Mouse (Mus musculus): ENCODE data around the gene Dlg4.
"Not testable (repeated sequence)": the region's sequence is repeated elsewhere in the genome, so short reads cannot be mapped to it uniquely, and the experiment has no call there.

Dlg4 gene

GRCm38 (mm10) chr11:69996161-69997061 lies 20.3 kb upstream of the Dlg4 start:
- peak in 1 of 2 experiments; percentile 34 for DNase-seq (ENCODE audit: low spot score in 2 of 2)

GRCm38 (mm10) chr11:69997070-69997509 lies 19.7 kb upstream of the Dlg4 start:
- peak; percentile 60 to 80 for DNase-seq (ENCODE audit: low spot score in 2 of 2)

- DNase-seq (ENCODE audit: low spot score in 2 of 2): no peak
Measured at GRCm38 (mm10) chr11:69998567-69999491, 17.9 kb upstream of the Dlg4 start.

DNA sequence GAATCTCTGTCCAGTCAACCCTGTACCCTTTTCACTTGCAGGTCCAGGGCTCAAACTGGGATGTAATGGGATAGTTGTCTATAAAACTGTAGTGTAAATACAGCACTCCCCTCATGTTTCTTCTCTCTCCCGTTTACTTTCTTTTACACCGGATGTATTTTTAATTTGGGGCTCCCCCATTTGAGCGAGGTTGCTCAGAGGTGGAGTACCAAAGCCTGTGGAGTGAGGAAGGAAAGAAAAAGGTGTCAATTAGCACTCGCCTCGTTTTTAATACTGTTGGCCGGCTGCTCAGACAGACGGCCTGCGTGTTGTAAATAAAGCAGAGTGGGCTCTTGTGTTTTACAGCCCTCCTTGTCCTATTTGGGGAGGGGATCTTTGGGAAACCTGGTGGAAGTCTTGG lies 17.1 kb upstream of the Dlg4 start:
- no peak for DNase-seq (ENCODE audit: low spot score in 2 of 2)

DNA sequence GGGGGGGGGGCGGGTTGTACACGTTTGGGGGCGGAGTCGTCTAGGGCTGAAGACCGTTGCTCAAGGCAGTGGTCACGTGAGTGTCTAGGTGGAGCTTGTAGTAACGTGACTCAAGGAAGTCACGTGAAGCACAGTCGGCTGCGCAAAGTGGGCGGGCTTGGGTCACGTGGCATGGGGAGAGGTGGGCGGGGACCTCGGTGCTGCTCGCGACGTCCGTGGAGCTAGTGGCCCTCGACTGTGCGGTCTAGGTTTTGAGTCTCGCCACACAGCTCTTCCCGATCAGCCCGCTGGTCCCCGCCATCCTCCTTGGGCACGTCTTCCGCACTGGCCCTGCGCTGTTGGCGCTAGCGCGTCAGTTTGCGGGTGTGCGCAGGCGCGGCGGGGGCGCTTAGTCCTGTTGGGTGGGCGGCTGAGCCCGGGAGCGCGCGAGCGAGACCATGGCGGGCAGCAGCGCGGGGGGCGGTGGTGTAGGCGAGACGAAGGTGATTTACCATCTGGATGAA lies 16.3 kb upstream of the Dlg4 start, which contains the start of gene Dvl2:
TSS of gene Dvl2 (plus strand) at position 200 of the 503 bp plus-strand sequence.
- peak; percentile 76 to 88 for DNase-seq (ENCODE audit: low spot score in 2 of 2)

DNA sequence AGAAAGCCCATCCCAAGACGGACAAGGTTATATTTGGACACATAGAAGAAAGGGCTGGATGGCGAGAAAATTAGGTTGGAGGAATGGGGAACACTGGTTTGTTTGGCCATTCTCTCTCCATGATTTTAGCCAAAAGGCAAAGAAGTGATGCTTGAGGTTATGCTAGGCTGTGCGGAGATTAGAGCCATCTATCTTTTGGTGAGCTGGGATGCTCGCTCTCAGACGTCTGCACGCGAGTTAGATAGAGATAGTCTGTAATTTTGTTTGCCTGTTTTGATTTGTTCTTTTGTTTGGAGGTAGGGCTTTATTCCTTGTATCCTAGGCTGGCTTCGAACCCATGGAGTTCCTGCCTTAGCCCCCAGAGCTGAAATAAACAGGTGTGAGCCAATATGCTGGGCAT lies 15.6 kb upstream of the Dlg4 start:
- DNase-seq (ENCODE audit: low spot score in 2 of 2): no peak

DNA sequence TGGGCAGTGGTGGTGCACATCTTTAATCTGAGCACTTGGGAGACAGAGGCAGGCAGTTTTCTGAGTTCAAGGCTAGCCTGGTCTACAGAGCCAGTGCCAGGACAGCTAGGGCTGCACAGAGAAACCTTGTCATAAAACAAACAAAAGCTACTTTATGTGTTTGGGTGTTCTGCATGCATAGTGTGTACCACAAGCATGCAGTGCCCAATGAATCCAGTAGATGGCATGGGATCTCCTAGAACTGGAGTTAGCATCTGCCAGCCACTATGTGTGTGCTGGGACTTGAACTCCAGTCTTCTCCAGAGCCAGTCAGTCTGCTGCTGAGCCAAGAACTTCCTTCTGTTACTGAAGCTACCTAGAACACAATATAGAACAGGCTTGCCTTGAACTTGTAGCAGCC lies 14.9 kb upstream of the Dlg4 start:
- DNase-seq (ENCODE audit: low spot score in 2 of 2): peak in 1 of 2 experiments; percentile 59

GRCm38 (mm10) chr11:70002471-70002870 lies 14.3 kb upstream of the Dlg4 start:
- DNase-seq (ENCODE audit: low spot score in 2 of 2): no peak

- no peak for DNase-seq (ENCODE audit: low spot score in 2 of 2)
Measured at GRCm38 (mm10) chr11:70005521-70005920, 11.2 kb upstream of the Dlg4 start.

GRCm38 (mm10) chr11:70010033-70010432 lies 6.7 kb upstream of the Dlg4 start:
- DNase-seq (ENCODE audit: low spot score in 2 of 2): no peak

DNA sequence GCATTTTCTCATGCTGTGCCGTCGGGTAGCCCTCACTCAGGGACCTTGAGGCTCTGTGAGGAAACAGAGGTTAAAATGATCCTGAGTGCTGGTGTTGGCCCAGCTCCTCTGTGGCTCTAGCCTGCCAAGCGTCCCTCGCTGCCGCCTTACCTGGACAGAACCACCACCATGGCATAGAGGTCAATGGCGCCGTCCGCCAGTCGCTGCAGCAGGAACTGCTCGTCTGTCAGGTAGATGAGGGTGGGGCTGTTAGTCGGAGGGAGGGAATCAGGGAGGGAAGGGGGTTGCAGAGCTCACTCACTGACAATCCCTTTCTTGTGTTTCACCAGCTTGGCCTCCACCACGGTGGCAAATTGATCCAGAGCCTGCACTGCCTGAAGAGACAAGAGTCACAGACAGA lies 6.2 kb upstream of the Dlg4 start:
- DNase-seq (ENCODE audit: low spot score in 2 of 2): no peak

GRCm38 (mm10) chr11:70010961-70011360 lies 5.8 kb upstream of the Dlg4 start:
- no peak for DNase-seq (ENCODE audit: low spot score in 2 of 2)

GRCm38 (mm10) chr11:70012931-70013330 lies 3.8 kb upstream of the Dlg4 start:
- no peak for DNase-seq (ENCODE audit: low spot score in 2 of 2)

GRCm38 (mm10) chr11:70013408-70013807 lies 3.3 kb upstream of the Dlg4 start:
- no peak for DNase-seq (ENCODE audit: low spot score in 2 of 2)

DNA sequence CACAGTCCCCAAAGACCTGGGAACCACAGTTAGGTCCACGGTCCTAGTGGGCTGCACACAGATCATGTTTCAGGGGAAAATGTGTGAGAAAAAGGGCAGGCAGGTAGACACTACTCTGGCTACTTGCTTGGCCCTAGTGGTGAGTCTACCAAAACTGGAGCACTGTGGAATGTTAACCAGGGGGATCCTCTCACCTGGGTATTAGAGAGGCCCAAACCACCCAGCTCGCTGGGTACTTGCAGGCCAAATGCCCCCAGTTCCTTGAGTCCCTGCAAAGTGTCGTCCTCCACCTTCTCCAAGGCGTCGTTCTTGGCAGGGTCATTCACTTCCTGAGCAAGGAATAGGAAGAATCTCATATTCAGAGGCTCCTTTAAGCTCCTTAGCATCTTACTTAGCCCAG lies 2.7 kb upstream of the Dlg4 start:
- no peak for DNase-seq (ENCODE audit: low spot score in 2 of 2)

DNA sequence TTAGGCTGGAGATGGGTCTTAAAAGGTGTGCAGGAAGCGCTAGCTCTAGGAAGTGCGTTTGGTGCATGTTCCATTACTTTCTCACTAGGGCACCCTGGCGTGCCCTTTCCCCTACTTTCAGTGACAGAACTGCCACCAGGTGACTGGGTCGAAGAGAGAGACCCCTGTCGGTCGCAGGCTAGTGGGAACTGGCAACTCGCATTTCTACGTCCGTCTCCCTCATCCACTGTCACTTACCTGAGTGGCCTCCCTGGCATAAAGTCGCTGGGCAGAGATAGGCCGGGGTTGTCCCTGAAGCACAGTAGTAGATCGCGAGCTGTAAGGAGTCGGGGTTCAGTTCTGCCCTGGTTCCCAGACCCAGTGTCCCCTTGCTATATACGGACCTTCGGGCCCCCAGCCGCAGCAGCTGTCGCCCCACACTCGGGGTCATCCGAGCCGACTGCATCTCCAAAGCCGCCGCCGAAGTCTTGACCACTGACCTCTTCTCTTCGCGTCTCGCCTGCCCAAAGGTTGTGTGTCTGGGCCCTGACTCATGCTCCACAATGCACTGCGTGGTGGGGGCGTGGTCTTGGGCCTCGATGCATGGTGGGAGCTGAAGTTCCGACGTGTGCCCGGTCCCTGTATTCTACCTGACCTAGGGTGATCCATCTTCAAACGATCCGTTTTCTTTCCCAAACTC lies 1.7 kb upstream of the Dlg4 start, which contains the start of gene Acadvl:
TSS of gene Acadvl (minus strand) at position 532 of the 679 bp plus-strand sequence.
- DNase-seq (ENCODE audit: low spot score in 2 of 2): peak; percentile 80 to 81

GRCm38 (mm10) chr11:70015677-70016076 lies 1.1 kb upstream of the Dlg4 start:
- DNase-seq (ENCODE audit: low spot score in 2 of 2): no peak

GRCm38 (mm10) chr11:70016177-70016576 lies 565 bp upstream of the Dlg4 start:
- not testable (repeated sequence) for DNase-seq (ENCODE audit: low spot score in 2 of 2)

- no peak for DNase-seq (ENCODE audit: low spot score in 2 of 2)
Measured at GRCm38 (mm10) chr11:70017199-70017767, 541 bp downstream of the Dlg4 start.

GRCm38 (mm10) chr11:70018131-70018990 lies 1.6 kb downstream of the Dlg4 start:
- DNase-seq (ENCODE audit: low spot score in 2 of 2): peak in 1 of 2 experiments; percentile 74
